In the genomic region with DNA sequence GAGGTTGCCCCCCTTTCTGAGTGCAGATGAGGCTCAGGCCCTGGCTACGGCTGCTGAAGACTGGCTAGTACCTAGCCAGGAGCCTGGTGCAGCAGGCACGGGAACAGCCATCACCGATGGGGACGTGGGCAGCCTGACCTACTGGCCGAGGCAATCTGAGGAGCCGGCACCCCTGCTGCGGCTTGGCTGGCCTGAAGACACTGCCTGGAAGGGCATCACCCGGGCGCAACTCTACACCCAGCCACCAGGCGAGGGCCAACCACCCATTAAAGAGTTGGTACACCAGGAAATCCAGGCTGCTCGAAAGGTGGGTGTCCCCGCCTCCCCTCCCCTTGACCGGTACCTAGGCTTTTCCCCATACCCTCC, we compare ENCODE assay signal across 16 mouse cellular contexts. TPM values are rescaled to one million over a fixed set of nuclear protein-coding genes. Genes with fewer than 3 reads are reported as not detected.
DNase-seq lines count a peak whose midpoint lies in the region; ATAC-seq and TF ChIP-seq lines count a peak whose summit lies in the region.
"Had no signal": no experiment of that assay in that cellular context is flagged by ENCODE, and none has a peak within 500 bp of the region (broad histone marks: within the 10 kb centered on the region; RNA-seq: fewer than 3 reads in every experiment).

No protein-coding gene starts in this region.

- H3K27ac ChIP-seq in gastrocnemius, adult 2 months, result peak overlapping the region; percentile 79
- no peak overlapping the region for H3K27ac ChIP-seq in midbrain, embryonic 11.5 days (ENCODE audit: low read depth, low read length)
- H3K27ac ChIP-seq in midbrain, embryonic 14.5 days (replicated peaks; ENCODE audit: low read depth, low read length), result no peak overlapping the region
- no peak overlapping the region for H3K27ac ChIP-seq in embryonic facial prominence, embryonic 13.5 days
- H3K27ac ChIP-seq: forebrain, embryonic 12.5 days; hindbrain, embryonic 15.5 days had no signal

- H3K9me3 ChIP-seq in midbrain, embryonic 11.5 days (ENCODE audit: control insufficient read depth, low read length), result no peaks in the 10 kb centered on the region
- no peaks in the 10 kb centered on the region for H3K9me3 ChIP-seq in midbrain, embryonic 14.5 days (ENCODE audit: control insufficient read depth, low read length)
- no peaks in the 10 kb centered on the region for H3K9me3 ChIP-seq in embryonic facial prominence, embryonic 13.5 days
- H3K9me3 ChIP-seq: forebrain, embryonic 12.5 days; hindbrain, embryonic 15.5 days had no signal

- intact Hi-C loops in gastrocnemius, adult 2 months (cut with DNase I), result no loop called here
- intact Hi-C loops in gastrocnemius, postnatal 14 days (cut with DNase I; ENCODE audit: low total_unique reads), result no loop called here
- intact Hi-C loops in left cerebral cortex, postnatal 25 days (cut with DNase I), result no loop called here

- H3K4me1 ChIP-seq in midbrain, embryonic 11.5 days (ENCODE audit: control insufficient read depth, insufficient read depth, low read length), result peaks cover 14% of the 10 kb centered on the region
- H3K4me1 ChIP-seq in midbrain, embryonic 14.5 days (ENCODE audit: control insufficient read depth, insufficient read depth, low read length), result peaks cover 10% of the 10 kb centered on the region
- peaks cover 16% of the 10 kb centered on the region for H3K4me1 ChIP-seq in embryonic facial prominence, embryonic 13.5 days

- ATAC-seq in midbrain, embryonic 11.5 days (ENCODE audit: low FRiP score), result no peak
- no peak for ATAC-seq in midbrain, embryonic 14.5 days (ENCODE audit: low FRiP score, low TSS enrichment)
- no peak for ATAC-seq in embryonic facial prominence, embryonic 13.5 days (ENCODE audit: insufficient number of reproducible peaks, insufficient read depth, low FRiP score, low TSS enrichment, low read depth)
- ATAC-seq: Patski had no signal

- H3K4me3 ChIP-seq in gastrocnemius, adult 2 months, result no peak overlapping the region
- no peak overlapping the region for H3K4me3 ChIP-seq in midbrain, embryonic 11.5 days (ENCODE audit: low read depth, low read length)
- H3K4me3 ChIP-seq in midbrain, embryonic 14.5 days (replicated peaks; ENCODE audit: low read depth, low read length), result no peak overlapping the region
- H3K4me3 ChIP-seq in embryonic facial prominence, embryonic 13.5 days, result no peak overlapping the region
- H3K4me3 ChIP-seq in myocyte, result no peak overlapping the region
- H3K4me3 ChIP-seq: forebrain, embryonic 12.5 days; hindbrain, embryonic 15.5 days had no signal

- no peak overlapping the region for H3K4me2 ChIP-seq in midbrain, embryonic 11.5 days
- H3K4me2 ChIP-seq in midbrain, embryonic 14.5 days (ENCODE audit: low read length), result no peak overlapping the region
- H3K4me2 ChIP-seq in embryonic facial prominence, embryonic 13.5 days, result no peak overlapping the region
- no peak overlapping the region for H3K4me2 ChIP-seq in myocyte (ENCODE audit: low read depth)
- H3K4me2 ChIP-seq: forebrain, embryonic 12.5 days; hindbrain, embryonic 15.5 days had no signal

- WGBS in midbrain, embryonic 11.5 days, result 77% methylated on average over 13 of the region's 13 CpGs
- 81% methylated on average over 13 of the region's 13 CpGs for WGBS in midbrain, embryonic 14.5 days
- 85% methylated on average over 13 of the region's 13 CpGs for WGBS in embryonic facial prominence, embryonic 13.5 days

- H3K27me3 ChIP-seq in midbrain, embryonic 11.5 days (ENCODE audit: control insufficient read depth, insufficient read depth, low read length), result no peaks in the 10 kb centered on the region
- no peaks in the 10 kb centered on the region for H3K27me3 ChIP-seq in midbrain, embryonic 14.5 days (ENCODE audit: control insufficient read depth, insufficient read depth, low read length)
- H3K27me3 ChIP-seq in embryonic facial prominence, embryonic 13.5 days, result no peaks in the 10 kb centered on the region
- H3K27me3 ChIP-seq in myocyte (ENCODE audit: control insufficient read depth, insufficient read depth, insufficient read length), result no peaks in the 10 kb centered on the region
- H3K27me3 ChIP-seq: forebrain, embryonic 12.5 days; hindbrain, embryonic 15.5 days; Patski had no signal

- no peak overlapping the region for H3ac ChIP-seq in myocyte (ENCODE audit: control insufficient read depth, insufficient read length)

- peak; percentile 81 for DNase-seq in gastrocnemius, adult 2 months
- DNase-seq in gastrocnemius, postnatal 14 days, result no peak
- peak; percentile 82 for DNase-seq in midbrain, embryonic 11.5 days (ENCODE audit: low spot score, missing footprints)
- no peak for DNase-seq in midbrain, embryonic 14.5 days
- no peak for DNase-seq in kidney, postnatal 14 days
- no peak for DNase-seq in left cerebral cortex, postnatal 25 days (ENCODE audit: low spot score in 2 of 2)
- DNase-seq: adrenal gland, postnatal 36 days had no signal

- TF ChIP-seq CTCF in gastrocnemius, adult 2 months (IDR thresholded peaks at IDR 0.05), result peak; percentile 20; the same call in 1 of the 2 replicates

- no peak overlapping the region for H3K9ac ChIP-seq in midbrain, embryonic 11.5 days (ENCODE audit: low read length)
- no peak overlapping the region for H3K9ac ChIP-seq in midbrain, embryonic 14.5 days (replicated peaks; ENCODE audit: low read length)
- H3K9ac ChIP-seq in embryonic facial prominence, embryonic 13.5 days, result peak overlapping the region; percentile 40; the same call in 1 of the 2 replicates
- H3K9ac ChIP-seq: forebrain, embryonic 12.5 days; hindbrain, embryonic 15.5 days had no signal

- H3K36me3 ChIP-seq in midbrain, embryonic 11.5 days (ENCODE audit: control insufficient read depth, insufficient read depth, low read length), result peaks cover 32% of the 10 kb centered on the region
- peaks cover 84% of the 10 kb centered on the region for H3K36me3 ChIP-seq in midbrain, embryonic 14.5 days (ENCODE audit: control insufficient read depth, insufficient read depth, low read length)
- peaks cover 83% of the 10 kb centered on the region for H3K36me3 ChIP-seq in embryonic facial prominence, embryonic 13.5 days
- no peaks in the 10 kb centered on the region for H3K36me3 ChIP-seq in myocyte (ENCODE audit: control insufficient read depth, insufficient read depth)

- H3K79me2 ChIP-seq in myocyte (ENCODE audit: control insufficient read depth, insufficient read depth), result peaks cover 17% of the 10 kb centered on the region

- no peak for TF ChIP-seq POLR2A in myocyte (IDR thresholded peaks at IDR 0.05; ENCODE audit: insufficient read length, low read depth)

TF ChIP-seq in myocyte, 11 proteins besides CTCF, POLR2A, EP300 and RAD21:
- TF ChIP-seq POLR2AphosphoS2 (IDR thresholded peaks at IDR 0.05; ENCODE audit: insufficient read length, low read depth) (peak; percentile 23), MYOG (IDR thresholded peaks at IDR 0.05; ENCODE audit: control insufficient read depth in 1 of 3, insufficient read depth in 1 of 3, insufficient read length in 2 of 3, low read depth in 2 of 3) (no peak), TCF12 (IDR thresholded peaks at IDR 0.05; ENCODE audit: insufficient read depth, poor library complexity, severe bottlenecking) (no peak)

RNA-seq across cellular contexts. Expression of gene Fam83e, which starts 1.3 kb away (rescaled TPM):
- under 1 TPM; 0.08 to 0.31 TPM for total RNA-seq in gastrocnemius, adult 2 months (2021)
- total RNA-seq in gastrocnemius, postnatal 14 days (2021), result under 1 TPM; 0.16 TPM
- polyA plus RNA-seq in midbrain, embryonic 11.5 days (2014; fragmentation: Nextera tagmentation; extraction: Ambion mirVana), result 0.57 and 1.4 TPM in 2 replicates
- 0.46 and 0.90 TPM in 2 replicates for polyA plus RNA-seq in midbrain, embryonic 14.5 days (2014; fragmentation: Nextera tagmentation; extraction: Ambion mirVana)
- 1.4 and 1.5 TPM in 2 replicates for polyA plus RNA-seq in embryonic facial prominence, embryonic 13.5 days (2015; fragmentation: Nextera tagmentation; extraction: Ambion mirVana)
- 0.18 TPM for polyA plus RNA-seq in myocyte (2012; fragmentation: generic; extraction: Trizol)
- under 1 TPM; 0.11 to 0.23 TPM for total RNA-seq in left cerebral cortex, postnatal 25 days (2021)

RNA-seq across cellular contexts. Expression of gene Spaca4, which starts 3.3 kb away (rescaled TPM):
- not detected for total RNA-seq in gastrocnemius, adult 2 months (2021)
- not detected for total RNA-seq in gastrocnemius, postnatal 14 days (2021)
- polyA plus RNA-seq in midbrain, embryonic 11.5 days (2014; fragmentation: Nextera tagmentation; extraction: Ambion mirVana), result not detected in 2 replicates
- not detected in 2 replicates for polyA plus RNA-seq in midbrain, embryonic 14.5 days (2014; fragmentation: Nextera tagmentation; extraction: Ambion mirVana)
- not detected in 2 replicates for polyA plus RNA-seq in embryonic facial prominence, embryonic 13.5 days (2015; fragmentation: Nextera tagmentation; extraction: Ambion mirVana)
- not detected for polyA plus RNA-seq in myocyte (2012; fragmentation: generic; extraction: Trizol)
- not detected for total RNA-seq in left cerebral cortex, postnatal 25 days (2021)
- total RNA-seq: adrenal gland, postnatal 36 days; gastrocnemius, postnatal 36 days; megakaryocyte, adult 5-6 weeks had no signal
- polyA plus RNA-seq: forebrain, embryonic 12.5 days; hindbrain, embryonic 15.5 days; large intestine, adult 2 months; limb, embryonic 14.5 days; Patski had no signal

RNA-seq across cellular contexts. Expression of gene Sphk2, which starts 4.5 kb away (rescaled TPM):
- total RNA-seq in gastrocnemius, adult 2 months (2021), result 10 to 100 TPM; 14.4 to 15.8 TPM
- total RNA-seq in gastrocnemius, postnatal 14 days (2021), result 10 to 100 TPM; 12.0 to 13.2 TPM
- polyA plus RNA-seq in midbrain, embryonic 11.5 days (2014; fragmentation: Nextera tagmentation; extraction: Ambion mirVana), result 11.8 and 14.9 TPM in 2 replicates
- 17.2 and 19.2 TPM in 2 replicates for polyA plus RNA-seq in midbrain, embryonic 14.5 days (2014; fragmentation: Nextera tagmentation; extraction: Ambion mirVana)
- 34.4 and 34.9 TPM in 2 replicates for polyA plus RNA-seq in embryonic facial prominence, embryonic 13.5 days (2015; fragmentation: Nextera tagmentation; extraction: Ambion mirVana)
- polyA plus RNA-seq in myocyte (2012; fragmentation: generic; extraction: Trizol), result 22.8 TPM
- 10 to 100 TPM; 29.7 to 29.8 TPM for total RNA-seq in left cerebral cortex, postnatal 25 days (2021)

RNA-seq across cellular contexts. Expression of gene Rpl18, which starts 7.1 kb away (rescaled TPM):
- total RNA-seq in gastrocnemius, adult 2 months (2021), result 100 to 1,000 TPM; 451 to 508 TPM
- total RNA-seq in gastrocnemius, postnatal 14 days (2021), result 100 to 1,000 TPM; 607 to 662 TPM
- 878 and 933 TPM in 2 replicates for polyA plus RNA-seq in midbrain, embryonic 11.5 days (2014; fragmentation: Nextera tagmentation; extraction: Ambion mirVana)
- 631 and 710 TPM in 2 replicates for polyA plus RNA-seq in midbrain, embryonic 14.5 days (2014; fragmentation: Nextera tagmentation; extraction: Ambion mirVana)
- 936 and 1,128 TPM in 2 replicates for polyA plus RNA-seq in embryonic facial prominence, embryonic 13.5 days (2015; fragmentation: Nextera tagmentation; extraction: Ambion mirVana)
- 3,224 TPM for polyA plus RNA-seq in myocyte (2012; fragmentation: generic; extraction: Trizol)
- total RNA-seq in left cerebral cortex, postnatal 25 days (2021), result 100 to 1,000 TPM; 315 to 323 TPM

RNA-seq across cellular contexts. Expression of gene Dbp, which starts 17.4 kb away (rescaled TPM):
- total RNA-seq in gastrocnemius, adult 2 months (2021), result 100 to 1,000 TPM in 1 of 2 experiments, 1 to 10 TPM in 1; 8.8 to 105 TPM
- 10 to 100 TPM; 20.6 to 32.8 TPM for total RNA-seq in gastrocnemius, postnatal 14 days (2021)
- polyA plus RNA-seq in midbrain, embryonic 11.5 days (2014; fragmentation: Nextera tagmentation; extraction: Ambion mirVana), result 2.2 and 3.5 TPM in 2 replicates
- polyA plus RNA-seq in midbrain, embryonic 14.5 days (2014; fragmentation: Nextera tagmentation; extraction: Ambion mirVana), result 1.9 and 4.3 TPM in 2 replicates
- 7.8 and 10.2 TPM in 2 replicates for polyA plus RNA-seq in embryonic facial prominence, embryonic 13.5 days (2015; fragmentation: Nextera tagmentation; extraction: Ambion mirVana)
- polyA plus RNA-seq in myocyte (2012; fragmentation: generic; extraction: Trizol), result 26.2 TPM
- 100 to 1,000 TPM in 1 of 2 experiments, 10 to 100 TPM in 1; 66.2 to 147 TPM for total RNA-seq in left cerebral cortex, postnatal 25 days (2021)

Comparison
In these comparisons a context has a peak if more than half of its experiments do, and no peak if none do; other contexts are left out.
1. DNase-seq: peak in gastrocnemius, adult 2 months (single experiment) and midbrain, embryonic 11.5 days (single experiment); none in gastrocnemius, postnatal 14 days (single experiment), midbrain, embryonic 14.5 days (single experiment), kidney, postnatal 14 days (single experiment) and left cerebral cortex, postnatal 25 days (0 of 2).